Mouse (Mus musculus): ENCODE results near the gene Olfr199.
"Not testable (repeated sequence)": the region's sequence is repeated elsewhere in the genome, so short reads cannot be mapped to it uniquely, and the experiment has no call there.

Olfr199 gene

GRCm38 (mm10) chr16:59219667-59220066 is at the start of gene Olfr199:
Gene Olfr199, minus strand, starts transcription at chr16:59219767.
- in situ Hi-C loops (cut with MboI, MseI): loop anchor here in 1 of 2 experiments (10.0 kb wide), 1 partner anchor 1685 kb away; no protein-coding TSS in a partner anchor

GRCm38 (mm10) chr16:59269097-59269496 is 49.5 kb upstream of the Olfr199 start:
- in situ Hi-C loops (cut with MboI, MseI): not testable (repeated sequence)

- in situ Hi-C loops (cut with MboI, MseI): loop anchor here in 1 of 2 experiments (10.0 kb wide), 2 partner anchors 55 to 905 kb away; no protein-coding TSS in a partner anchor
Observed at GRCm38 (mm10) chr16:59249684-59250083, 30.1 kb upstream of the Olfr199 start.

GRCm38 (mm10) chr16:59217861-59218260 is 1.7 kb downstream of the Olfr199 start:
- in situ Hi-C loops (cut with MboI, MseI): loop anchor here in 1 of 2 experiments (10.0 kb wide), 1 partner anchor 1687 kb away; no protein-coding TSS in a partner anchor

GRCm38 (mm10) chr16:59203433-59203832 is 16.1 kb downstream of the Olfr199 start, which contains the start of gene Olfr198:
Gene Olfr198, minus strand, starts transcription at chr16:59203533.
- in situ Hi-C loops (cut with MboI, MseI): not testable (repeated sequence)

- in situ Hi-C loops (cut with MboI, MseI): loop anchor here in 1 of 2 experiments (10.0 kb wide), 1 partner anchor 316 kb away; no protein-coding TSS in a partner anchor
Observed at GRCm38 (mm10) chr16:59170354-59170753, 49.2 kb downstream of the Olfr199 start, which contains the start of gene Olfr196. Gene Olfr196, minus strand, starts transcription at chr16:59170454.

Data from T-helper 17 cell (primary cell).